Mouse (Mus musculus): Measurements from ENCODE around the gene Prdm10. TPM values are rescaled to one million over a fixed set of nuclear protein-coding genes. Genes with fewer than 3 reads are reported as not detected.
A peak's percentile ranks its signal among the peaks of the same experiment; 100 is the strongest.

The Prdm10 gene
- 20.5 and 21.2 TPM in 2 replicates for polyA plus RNA-seq (2012; rRNA removed)

DNA sequence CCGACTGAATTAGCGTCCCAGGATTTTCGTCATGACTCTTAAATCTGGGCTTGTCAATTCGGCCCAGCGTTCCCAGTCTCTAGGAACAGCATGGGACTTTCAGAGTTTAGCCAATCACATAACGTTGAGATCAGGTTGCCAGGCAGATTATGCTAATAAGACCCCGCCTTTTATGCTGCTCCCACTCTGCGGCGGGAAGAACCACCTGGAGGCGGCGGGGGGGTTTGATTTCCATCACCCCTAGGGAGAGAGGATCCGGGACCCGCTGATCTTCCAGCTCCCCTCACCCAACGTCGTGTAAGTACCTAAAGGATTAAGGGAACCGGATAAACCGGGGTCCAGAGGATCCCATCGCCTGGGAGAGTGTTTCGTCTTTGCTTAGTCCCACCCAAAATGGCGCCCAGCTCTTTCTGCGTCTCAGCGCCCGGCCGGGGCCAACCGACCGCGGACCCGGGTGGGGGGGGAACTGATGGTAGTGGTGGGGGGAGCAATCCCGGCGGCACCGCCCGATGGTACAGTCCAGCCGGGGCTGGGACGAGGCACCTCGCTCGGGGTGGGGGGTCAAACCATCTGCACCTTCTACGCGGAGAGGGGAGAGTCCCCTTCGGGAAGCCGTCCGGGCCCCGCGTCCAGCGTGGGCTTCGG, at the start of gene Prdm10:
Prdm10 (plus strand) TSS at position 173 of the 645 bp plus-strand sequence.
- DNase-seq (ENCODE audit: extremely low spot score in 1 of 2, low spot score in 1 of 2): peak; percentile 74 to 98

DNA sequence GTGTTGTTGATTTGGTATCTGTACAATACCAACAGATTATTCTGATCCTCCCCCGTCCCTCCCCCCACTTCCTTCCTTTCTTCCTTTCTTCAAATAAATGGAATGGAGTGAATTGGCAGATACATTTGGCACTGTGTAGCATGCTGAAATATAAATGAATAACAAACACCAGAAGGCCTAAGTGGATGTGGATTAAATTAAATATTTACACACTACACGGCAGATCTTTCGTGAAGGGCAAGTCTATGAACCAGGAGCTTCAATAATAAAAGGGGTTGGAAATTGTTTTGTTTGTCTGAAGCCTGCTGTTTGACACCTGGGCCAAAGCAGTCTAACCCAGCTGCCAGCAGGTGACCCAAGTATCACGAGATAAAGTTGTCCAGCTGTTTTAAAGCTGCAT, 45.3 kb upstream of the Prdm10 start:
- DNase-seq (ENCODE audit: extremely low spot score in 1 of 2, low spot score in 1 of 2): no peak

DNA sequence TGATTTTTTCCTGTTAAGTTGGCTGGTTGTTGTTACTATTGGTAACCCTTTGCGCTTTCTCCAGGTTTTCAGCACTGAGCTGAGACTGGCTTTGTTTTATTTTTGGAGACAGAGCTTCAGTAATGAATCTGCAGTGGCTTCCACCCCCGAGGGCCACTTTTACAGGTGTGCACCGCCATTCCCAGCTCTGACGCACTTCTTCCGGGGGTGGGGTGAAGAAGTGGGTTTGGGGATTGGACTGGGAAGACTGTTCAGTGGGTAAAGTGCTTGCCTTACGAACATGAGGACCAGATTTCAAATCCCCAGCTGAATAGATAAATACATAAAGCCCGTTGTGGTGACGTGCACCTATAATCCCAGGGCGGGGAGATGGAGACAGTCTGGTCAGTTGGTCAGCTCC, 44.8 kb upstream of the Prdm10 start:
- peak in 1 of 2 experiments; percentile 23 for DNase-seq (ENCODE audit: extremely low spot score in 1 of 2, low spot score in 1 of 2)

DNA sequence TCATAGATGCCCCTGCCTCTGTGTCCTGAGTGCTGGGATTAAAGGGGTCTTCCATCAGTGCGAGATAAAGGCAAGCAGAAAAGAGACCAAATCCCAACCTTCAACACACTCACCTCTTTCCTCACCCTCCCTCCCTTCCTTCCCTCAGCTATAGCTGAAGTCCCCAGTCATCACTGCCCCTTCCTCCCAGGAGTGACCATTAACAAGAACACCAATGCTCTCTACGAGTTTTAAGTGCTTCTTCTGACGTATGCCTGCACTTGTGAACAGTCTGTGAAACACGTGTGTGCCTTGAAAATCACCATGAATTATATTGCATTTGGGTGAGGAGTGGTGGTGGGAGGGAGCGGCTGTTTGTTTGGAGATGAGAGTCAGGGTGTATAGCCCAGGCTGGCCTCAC, 44.3 kb upstream of the Prdm10 start:
- DNase-seq (ENCODE audit: extremely low spot score in 1 of 2, low spot score in 1 of 2): no peak

DNA sequence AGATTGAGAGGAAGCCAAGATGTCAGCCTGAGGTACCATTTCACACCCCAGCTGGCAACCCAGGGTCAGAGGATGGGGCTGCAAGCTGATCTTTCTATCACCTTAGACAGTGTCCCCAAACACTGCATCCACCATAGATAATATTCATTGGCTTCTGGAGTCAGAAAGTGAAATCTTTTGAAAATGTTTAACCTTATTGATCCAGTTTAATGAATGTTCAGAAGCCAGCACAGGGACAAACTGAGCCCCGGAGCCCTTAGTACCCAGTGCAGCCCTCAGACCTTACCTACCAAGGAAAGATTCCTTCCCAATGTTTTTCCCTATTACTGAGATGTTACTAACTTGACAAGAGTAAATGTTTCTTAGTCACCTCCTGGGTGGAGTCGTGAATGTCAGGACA, 41.8 kb upstream of the Prdm10 start:
- no peak for DNase-seq (ENCODE audit: extremely low spot score in 1 of 2, low spot score in 1 of 2)

DNA sequence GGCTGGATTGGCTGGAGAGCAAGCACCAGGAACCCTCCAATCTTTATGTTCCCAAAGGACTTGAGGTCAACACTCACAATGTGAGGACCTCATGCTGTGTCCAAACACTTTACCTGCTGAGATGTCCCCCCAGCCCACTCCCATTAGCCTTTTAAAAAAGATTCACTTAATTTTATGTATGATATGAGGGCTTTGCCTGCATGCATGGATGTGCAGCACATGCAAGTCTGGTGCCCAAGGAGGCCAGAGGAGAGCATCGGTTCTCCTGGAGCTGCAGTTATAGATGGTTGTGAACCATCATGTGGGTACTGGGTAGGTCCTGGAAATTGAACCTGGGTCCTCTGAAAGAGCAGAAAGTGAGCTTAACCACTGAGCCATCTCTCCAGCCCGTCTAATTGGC, 40.8 kb upstream of the Prdm10 start:
- no peak for DNase-seq (ENCODE audit: extremely low spot score in 1 of 2, low spot score in 1 of 2)

DNA sequence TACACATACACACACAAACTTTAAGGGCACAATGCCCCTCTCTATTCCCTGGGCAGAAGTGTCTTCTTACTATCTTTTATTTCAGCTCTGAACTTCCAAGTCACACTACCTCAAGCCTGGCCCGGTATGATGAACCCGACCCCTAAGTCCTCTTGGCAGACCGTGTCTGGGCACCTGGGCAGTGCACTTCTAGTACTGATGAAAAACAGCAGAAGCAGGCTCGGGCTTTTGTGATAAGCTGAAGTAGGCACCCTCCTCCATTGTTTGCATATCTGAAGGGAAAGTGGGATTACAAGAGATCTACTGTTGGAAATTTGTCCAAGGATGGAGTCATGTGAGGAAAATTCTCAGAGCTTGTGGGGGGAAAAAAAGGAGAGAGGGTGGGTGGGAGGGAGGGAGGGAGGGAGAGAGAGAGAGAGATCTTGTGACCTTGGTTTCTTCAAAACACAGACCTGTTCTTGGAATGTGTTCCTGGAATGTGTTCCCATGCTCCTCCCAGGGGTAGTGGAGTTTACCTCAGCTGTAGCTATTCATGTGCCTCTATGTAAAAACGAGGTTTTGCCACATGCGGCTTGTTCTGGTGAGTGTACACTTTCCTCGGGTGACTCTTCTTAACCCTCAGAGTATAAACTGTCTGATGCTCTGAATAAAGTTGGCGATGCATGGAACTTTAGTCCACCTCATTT, 39.7 kb upstream of the Prdm10 start:
- no peak for DNase-seq (ENCODE audit: extremely low spot score in 1 of 2, low spot score in 1 of 2)

DNA sequence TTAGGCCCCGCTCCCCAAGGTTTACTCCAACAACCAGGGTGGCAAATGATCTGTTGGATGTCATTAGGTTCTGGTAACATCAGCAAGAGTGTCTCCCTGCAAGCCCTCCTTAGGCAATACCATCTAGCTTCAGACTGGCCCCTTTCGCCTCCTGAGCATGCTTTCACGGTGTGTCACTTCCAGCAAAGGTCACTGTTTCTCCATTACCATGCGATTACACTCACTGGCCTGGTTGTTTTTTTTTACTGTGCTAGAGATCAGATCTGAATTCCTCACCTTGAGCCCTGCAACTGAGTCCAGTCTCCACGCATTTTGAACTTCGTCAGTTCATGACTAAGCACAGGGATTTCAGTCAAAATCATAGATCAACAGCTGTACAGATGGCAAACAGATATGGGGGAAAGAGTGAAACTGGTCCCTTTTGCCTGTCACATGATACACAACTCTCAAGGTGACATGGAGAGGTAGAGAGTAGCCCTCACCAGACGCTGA, 39.1 kb upstream of the Prdm10 start:
- DNase-seq (ENCODE audit: extremely low spot score in 1 of 2, low spot score in 1 of 2): no peak

DNA sequence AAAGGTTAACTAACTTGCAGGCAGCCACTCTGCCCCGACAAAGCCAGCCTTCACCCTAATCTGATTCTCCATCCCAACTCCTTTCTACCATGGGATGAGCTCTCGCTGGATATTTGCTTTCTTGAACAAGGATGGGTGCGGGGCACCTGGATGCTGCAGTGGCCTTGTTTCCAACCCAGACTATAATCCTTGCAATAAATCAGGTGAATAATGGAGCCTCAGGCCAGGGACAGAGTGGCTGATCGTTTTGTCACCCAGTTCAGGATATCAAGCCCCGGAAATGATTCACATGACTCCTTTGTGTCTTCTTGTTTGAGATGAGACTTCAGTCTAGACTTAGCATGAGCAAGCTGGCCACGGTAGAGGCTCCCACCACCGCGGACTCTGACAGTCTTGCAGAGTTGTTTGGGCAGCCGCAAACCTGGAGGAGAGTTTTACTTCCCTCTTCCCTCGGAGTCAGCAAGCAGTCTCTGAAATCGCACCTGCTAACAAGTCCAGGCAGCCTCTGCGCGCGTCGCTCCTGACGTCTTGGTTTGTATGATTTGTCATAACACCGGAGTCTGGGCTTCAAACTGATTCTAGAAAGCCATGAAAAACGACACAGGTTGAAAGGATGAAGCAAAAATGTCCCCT, 36.9 kb upstream of the Prdm10 start:
- DNase-seq (ENCODE audit: extremely low spot score in 1 of 2, low spot score in 1 of 2): no peak

DNA sequence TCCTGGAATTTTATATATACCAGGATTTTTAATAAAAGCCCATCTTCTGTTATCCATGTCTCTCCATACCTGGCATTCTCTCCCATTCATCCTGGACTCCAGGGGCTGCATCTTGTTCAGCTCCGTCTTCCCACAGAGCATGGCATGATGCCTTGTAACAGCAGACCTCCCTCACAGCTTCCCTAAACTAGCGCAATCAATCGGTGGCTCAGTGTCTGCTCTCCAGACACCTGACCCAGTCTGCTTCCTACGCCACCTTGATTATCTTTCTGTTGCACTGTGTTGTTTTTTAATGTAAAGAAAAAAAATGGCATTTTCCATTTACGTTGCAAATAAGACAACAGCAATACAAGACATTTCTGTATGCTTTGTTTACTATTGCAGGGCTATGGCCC, 36.4 kb upstream of the Prdm10 start:
- DNase-seq (ENCODE audit: extremely low spot score in 1 of 2, low spot score in 1 of 2): no peak

DNA sequence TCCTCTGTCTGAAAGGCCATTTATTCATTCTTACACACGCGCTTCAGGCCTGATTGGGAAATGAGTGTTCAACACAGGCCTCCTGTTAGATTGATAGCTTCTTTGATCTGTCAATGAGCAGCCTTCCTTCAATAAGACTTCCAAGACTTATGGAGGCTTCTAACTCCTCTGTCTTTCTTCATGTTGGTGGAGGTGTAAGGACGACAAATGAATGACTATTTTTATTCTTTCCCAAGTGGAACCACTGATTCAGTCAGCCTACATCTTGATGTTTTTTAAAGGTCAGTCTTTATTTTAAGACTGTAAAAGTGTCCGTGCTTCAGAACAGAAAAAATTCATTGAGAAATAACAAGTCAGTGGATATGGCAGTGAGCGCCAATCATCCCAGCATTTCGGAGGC, 35.3 kb upstream of the Prdm10 start:
- peak in 1 of 2 experiments; percentile 9 for DNase-seq (ENCODE audit: extremely low spot score in 1 of 2, low spot score in 1 of 2)

DNA sequence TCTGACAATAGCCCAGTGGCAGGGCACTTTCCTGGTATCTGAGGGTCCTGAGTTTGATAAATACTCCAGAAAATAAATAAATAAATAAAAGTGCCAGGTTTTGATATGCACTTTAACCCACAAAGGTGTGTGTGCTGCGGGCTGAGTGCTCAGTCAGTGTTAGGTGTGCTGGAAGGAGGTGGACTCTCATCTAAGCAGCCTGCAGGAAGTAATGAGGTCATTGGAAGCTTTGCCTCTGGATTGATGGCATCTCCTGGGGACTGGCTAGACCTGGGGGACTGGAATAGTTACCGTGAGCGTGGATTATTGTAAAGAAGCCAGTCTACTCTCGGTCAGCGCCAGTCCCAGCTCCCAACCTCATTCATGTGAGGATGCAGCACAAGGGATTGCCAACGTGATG, 33.9 kb upstream of the Prdm10 start:
- no peak for DNase-seq (ENCODE audit: extremely low spot score in 1 of 2, low spot score in 1 of 2)

DNA sequence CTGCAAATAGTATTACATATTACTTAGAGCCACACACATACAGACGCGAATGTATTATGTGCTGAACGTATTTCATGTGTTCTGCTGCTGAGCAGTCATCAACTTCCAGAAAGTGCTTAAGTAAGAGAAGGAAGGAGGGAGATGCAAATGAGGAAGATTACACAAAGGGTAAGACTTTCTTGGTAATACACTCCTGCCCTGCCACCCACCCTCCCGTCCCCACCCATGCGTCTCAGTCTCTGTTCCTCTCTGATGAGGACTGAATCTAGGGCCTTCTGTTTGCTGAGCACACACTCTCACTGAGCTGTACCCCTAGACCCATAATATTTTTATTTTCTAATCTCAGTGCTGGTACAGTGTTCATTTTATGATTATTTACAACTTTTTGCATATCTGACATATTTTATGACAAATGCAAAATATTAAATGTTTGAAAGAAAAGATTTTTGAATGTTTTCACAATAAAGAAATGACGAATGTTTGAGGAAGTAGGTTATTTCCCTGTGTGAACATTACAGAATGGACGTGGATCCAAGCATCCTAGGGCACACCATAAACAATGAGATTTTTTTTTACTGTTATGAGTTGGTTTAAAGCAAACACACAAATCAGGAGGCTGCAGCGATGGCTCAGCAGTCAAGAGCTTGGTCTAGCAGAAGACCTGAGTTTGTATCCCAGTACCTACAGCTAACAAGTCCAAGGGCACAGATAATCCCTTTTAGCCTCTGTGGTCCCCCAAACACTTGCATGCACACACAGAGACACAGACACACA, 32.7 kb upstream of the Prdm10 start:
- no peak for DNase-seq (ENCODE audit: extremely low spot score in 1 of 2, low spot score in 1 of 2)

DNA sequence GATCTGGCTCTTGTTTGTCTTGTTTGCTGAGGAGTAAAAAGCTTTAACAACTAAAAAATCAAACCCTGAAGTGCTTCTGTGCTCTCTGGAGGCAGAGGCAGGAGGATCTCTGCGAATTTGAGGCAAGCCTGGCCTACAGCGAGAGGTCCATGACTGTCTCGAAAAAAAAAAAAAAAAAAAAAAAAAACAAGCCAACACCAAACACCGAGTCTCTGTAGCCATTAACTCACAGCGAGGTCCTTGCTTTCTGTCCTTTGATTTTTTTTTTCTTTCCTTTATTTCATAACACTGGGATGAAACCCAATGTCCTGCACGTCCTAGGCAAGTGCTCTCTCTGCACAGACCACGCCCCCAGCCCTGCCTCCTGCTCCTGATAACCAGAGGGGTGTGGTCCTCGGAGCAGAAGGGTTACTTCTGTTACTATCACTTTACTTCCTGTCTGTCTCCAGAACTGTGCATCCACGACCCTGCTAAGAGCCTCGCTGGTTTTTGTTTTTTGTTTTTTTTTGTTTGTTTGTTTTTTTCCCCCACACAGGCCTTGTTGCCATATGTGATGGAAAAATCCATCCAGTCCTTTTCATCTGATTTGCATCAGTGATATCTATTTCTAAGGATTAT, 28.0 kb upstream of the Prdm10 start:
- no peak for DNase-seq (ENCODE audit: extremely low spot score in 1 of 2, low spot score in 1 of 2)

DNA sequence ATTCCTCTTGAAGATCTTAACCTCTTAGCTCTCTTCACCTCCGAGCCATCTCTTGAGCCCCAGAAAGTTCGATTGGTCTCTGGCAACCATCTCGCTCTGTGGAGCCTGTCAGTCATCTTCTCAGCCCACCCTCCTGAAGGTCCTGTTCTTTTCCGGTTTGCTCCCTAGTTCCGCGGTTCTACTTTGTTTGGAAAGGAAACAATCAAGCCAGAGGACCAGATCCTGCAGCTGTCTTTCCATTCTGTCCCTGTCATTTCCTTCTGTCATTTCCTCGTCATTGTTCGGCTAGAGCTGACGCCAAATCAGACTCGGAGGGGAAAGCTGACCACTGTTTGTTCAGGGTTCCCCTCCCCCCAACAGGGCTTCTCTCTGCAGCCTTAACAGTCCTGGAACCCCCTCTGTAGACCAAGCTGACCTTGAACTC, 27.0 kb upstream of the Prdm10 start:
- no peak for DNase-seq (ENCODE audit: extremely low spot score in 1 of 2, low spot score in 1 of 2)

DNA sequence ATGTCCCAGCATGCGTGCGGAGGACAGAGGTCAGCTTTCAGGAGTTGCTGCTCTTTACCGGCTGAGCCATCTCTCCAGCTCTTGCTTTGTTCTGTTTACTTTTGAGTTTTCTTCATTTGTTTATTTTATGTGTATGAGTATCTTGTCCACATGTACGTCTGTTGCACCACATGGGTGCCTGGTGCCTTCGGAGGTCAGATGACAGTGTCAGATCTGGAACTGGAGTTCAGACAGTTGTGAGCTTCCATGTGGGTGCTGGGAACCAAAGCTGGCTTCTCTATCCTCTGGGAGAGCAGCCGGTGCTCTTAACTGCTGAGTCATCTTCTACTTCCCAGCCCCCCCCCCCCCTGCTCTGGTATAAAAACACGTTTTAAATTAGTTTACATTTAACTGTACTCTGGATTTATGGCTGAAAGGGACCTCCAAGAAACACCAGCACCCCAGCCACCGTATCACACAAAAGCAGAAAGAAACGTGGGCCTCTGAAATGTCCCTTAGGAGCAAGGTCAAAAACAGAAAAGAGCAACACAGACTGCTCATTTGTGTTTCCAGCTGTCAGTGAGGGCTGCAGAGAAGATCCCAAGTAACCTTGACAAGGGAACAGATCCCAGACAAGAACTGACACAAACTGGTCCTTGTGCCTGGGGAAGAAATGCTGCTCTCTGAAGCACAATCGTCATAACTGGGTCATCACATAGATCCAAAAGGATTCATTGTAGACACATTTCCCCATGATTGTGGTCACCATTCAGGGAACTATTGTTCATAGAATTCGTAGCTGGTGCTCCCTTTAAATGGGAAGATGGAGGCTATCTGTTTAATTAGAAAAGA, 26.3 kb upstream of the Prdm10 start:
- no peak for DNase-seq (ENCODE audit: extremely low spot score in 1 of 2, low spot score in 1 of 2)

DNA sequence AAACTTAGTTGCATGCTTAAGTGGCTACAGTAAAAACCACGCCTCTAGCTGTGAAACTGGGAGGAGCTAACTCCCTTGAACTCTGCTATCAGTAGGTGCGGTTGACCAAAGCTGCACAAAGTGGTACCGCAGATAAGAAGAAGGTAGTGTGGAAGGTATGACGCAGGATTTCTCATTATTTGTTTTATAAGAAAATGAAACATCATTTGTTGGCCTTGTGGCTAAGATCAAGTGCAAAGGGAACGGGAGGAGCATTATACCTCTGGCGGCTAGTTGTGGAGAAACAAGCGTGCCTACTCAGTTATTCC, 25.7 kb upstream of the Prdm10 start:
- no peak for DNase-seq (ENCODE audit: extremely low spot score in 1 of 2, low spot score in 1 of 2)

DNA sequence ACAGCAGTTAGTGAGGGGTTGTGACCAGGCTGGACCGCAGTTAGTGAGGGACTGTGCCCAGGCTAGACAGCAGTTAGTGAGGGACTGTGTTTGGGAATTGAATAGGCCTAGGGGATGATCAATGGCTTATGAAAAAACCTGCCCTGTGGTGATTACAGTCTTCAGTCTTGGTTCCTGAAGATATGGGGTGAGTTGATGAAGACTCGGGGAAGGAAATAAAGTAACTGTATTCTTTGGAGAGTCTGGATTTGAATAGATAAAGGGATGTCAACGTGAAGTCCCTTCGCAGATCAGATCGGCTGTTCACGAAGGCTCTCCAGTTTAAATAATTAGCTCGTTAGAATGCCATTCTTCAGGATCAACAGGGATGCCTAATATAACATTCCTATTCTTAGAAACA, 24.4 kb upstream of the Prdm10 start:
- DNase-seq (ENCODE audit: extremely low spot score in 1 of 2, low spot score in 1 of 2): no peak

DNA sequence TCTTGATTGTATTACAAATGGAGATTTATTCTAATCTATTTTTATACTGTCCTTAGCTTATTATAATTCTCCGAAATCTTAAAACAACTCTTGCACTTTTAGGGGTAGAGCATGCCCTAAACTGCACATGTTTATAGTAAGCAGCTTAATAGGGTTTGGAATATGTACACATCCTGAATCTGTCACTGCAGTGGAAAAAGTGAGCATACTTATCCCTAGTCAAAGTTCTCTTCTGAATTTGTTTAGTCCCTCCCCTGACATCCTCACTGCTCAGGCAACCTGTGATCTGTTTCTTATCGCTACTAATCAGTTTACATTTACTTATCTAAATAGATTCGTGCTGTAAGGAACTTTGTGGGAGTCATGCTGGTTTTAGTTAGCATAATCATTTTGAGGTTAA, 22.1 kb upstream of the Prdm10 start:
- no peak for DNase-seq (ENCODE audit: extremely low spot score in 1 of 2, low spot score in 1 of 2)

DNA sequence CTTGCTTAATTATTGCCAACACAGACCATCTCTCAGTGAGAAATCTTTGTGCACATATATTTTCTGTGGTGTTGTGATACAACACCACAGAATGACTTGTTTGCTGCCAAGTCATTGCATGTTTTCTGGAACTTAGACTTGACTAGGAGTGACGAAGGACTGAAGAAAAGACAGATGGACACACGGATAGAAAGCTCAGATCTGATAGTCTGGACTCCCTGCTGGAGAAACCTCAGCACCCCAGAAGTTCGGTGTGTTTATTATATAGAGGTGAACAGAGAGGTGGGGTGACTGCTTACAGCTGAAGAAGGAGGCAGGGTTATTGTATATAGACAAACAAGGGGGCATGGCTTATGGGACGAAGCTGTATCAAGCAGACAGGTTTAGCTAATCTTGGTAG, 20.1 kb upstream of the Prdm10 start:
- no peak for DNase-seq (ENCODE audit: extremely low spot score in 1 of 2, low spot score in 1 of 2)
